8 mouse cellular contexts compared by ENCODE assay signal in the genomic region with DNA sequence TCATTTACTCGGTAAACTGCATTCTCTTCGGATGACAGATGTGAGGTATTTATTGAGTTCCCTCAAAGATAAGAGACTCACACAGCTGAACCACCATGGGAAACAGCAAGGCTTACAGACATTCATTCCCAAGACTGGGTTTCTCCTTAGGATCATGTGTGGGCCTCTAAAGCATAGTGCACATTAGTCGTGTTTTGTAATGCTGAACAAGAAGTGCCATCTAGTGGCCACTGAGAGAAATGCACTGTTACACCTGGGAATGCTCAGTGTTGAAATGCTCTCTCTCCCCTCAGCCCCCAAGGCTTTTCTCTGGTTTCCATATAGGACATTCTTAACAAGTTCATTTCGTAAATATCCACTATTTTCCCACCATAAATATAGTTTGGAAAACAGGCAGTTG. TPM values are rescaled to one million over a fixed set of nuclear protein-coding genes. Genes with fewer than 3 reads are reported as not detected.
DNase-seq lines count a peak whose midpoint lies in the region; ATAC-seq and TF ChIP-seq lines count a peak whose summit lies in the region.

No protein-coding gene starts in this region.

- H3K4me3 ChIP-seq in gastrocnemius, adult 2 months: no peak overlapping the region
- H3K4me3 ChIP-seq in midbrain, embryonic 14.5 days (replicated peaks; ENCODE audit: low read depth, low read length): no peak overlapping the region
- no peak overlapping the region for H3K4me3 ChIP-seq in stomach, embryonic 16.5 days (replicated peaks; ENCODE audit: low read length)

- H3K27ac ChIP-seq in gastrocnemius, adult 2 months: no peak overlapping the region
- H3K27ac ChIP-seq in midbrain, embryonic 14.5 days (replicated peaks; ENCODE audit: low read depth, low read length): no peak overlapping the region
- no peak overlapping the region for H3K27ac ChIP-seq in stomach, embryonic 16.5 days (ENCODE audit: low read length)

- H3K27me3 ChIP-seq in midbrain, embryonic 14.5 days (ENCODE audit: control insufficient read depth, insufficient read depth, low read length): no peaks in the 10 kb centered on the region
- no peaks in the 10 kb centered on the region for H3K27me3 ChIP-seq in stomach, embryonic 16.5 days (ENCODE audit: control insufficient read depth, insufficient read depth, low read length)

- intact Hi-C loops in gastrocnemius, adult 2 months (cut with DNase I): loop anchor here (2.0 to 5.0 kb wide), 4 partner anchors 52 to 416 kb away; partner anchors contain the start of genes Map3k5 and Pex7
- intact Hi-C loops in left cerebral cortex, postnatal 36 days (cut with DNase I): loop anchor here (2.0 to 10.0 kb wide), 2 partner anchors 190 to 880 kb away; partner anchors contain the start of gene Map3k5

- no peaks in the 10 kb centered on the region for H3K4me1 ChIP-seq in midbrain, embryonic 14.5 days (ENCODE audit: control insufficient read depth, insufficient read depth, low read length)
- no peaks in the 10 kb centered on the region for H3K4me1 ChIP-seq in stomach, embryonic 16.5 days (ENCODE audit: control insufficient read depth, insufficient read depth, low read length)

- peak; percentile 23 for DNase-seq in spleen, adult 12 weeks (ENCODE audit: low spot score)
- no peak for DNase-seq in spleen, postnatal 4 days (ENCODE audit: low spot score in 2 of 2)
- DNase-seq in cerebellum, postnatal 10 days: peak; percentile 77 to 84
- DNase-seq in gastrocnemius, adult 2 months: peak; percentile 43
- DNase-seq in kidney, adult 11 months: peak; percentile 44
- DNase-seq in left cerebral cortex, postnatal 36 days (ENCODE audit: low spot score in 2 of 2): peak; percentile 36 to 51
- peak; percentile 87 for DNase-seq in midbrain, embryonic 14.5 days

- no peak overlapping the region for H3K4me2 ChIP-seq in midbrain, embryonic 14.5 days (ENCODE audit: low read length)
- H3K4me2 ChIP-seq in stomach, embryonic 16.5 days (ENCODE audit: low read depth, low read length): no peak overlapping the region

- 50% methylated on average over 4 of the region's 4 CpGs for WGBS in midbrain, embryonic 14.5 days
- 38% methylated on average over 4 of the region's 4 CpGs for WGBS in stomach, embryonic 16.5 days

- no peak overlapping the region for H3K9ac ChIP-seq in midbrain, embryonic 14.5 days (replicated peaks; ENCODE audit: low read length)
- H3K9ac ChIP-seq in stomach, embryonic 16.5 days (ENCODE audit: low read length): no peak overlapping the region

- H3K9me3 ChIP-seq in midbrain, embryonic 14.5 days (ENCODE audit: control insufficient read depth, low read length): no peaks in the 10 kb centered on the region
- no peaks in the 10 kb centered on the region for H3K9me3 ChIP-seq in stomach, embryonic 16.5 days (replicated peaks; ENCODE audit: control insufficient read depth, low read length)

- TF ChIP-seq CTCF in gastrocnemius, adult 2 months (IDR thresholded peaks at IDR 0.05): peak; percentile 95

- peak; percentile 67; the same call in 1 of the 2 replicates for ATAC-seq in midbrain, embryonic 14.5 days (ENCODE audit: low FRiP score, low TSS enrichment)
- peak; percentile 67; the same call in 1 of the 2 replicates for ATAC-seq in stomach, embryonic 16.5 days (ENCODE audit: insufficient read depth, low FRiP score)

- H3K36me3 ChIP-seq in midbrain, embryonic 14.5 days (ENCODE audit: control insufficient read depth, insufficient read depth, low read length): no peaks in the 10 kb centered on the region
- H3K36me3 ChIP-seq in stomach, embryonic 16.5 days (ENCODE audit: control insufficient read depth, insufficient read depth, low read length): no peaks in the 10 kb centered on the region

RNA-seq across cellular contexts. Expression of gene Map7, which starts 23.0 kb away (rescaled TPM):
- 1 to 10 TPM; 3.9 to 4.9 TPM for total RNA-seq in gastrocnemius, adult 2 months (2021)
- total RNA-seq in left cerebral cortex, postnatal 36 days (2021): 100 to 1,000 TPM in 1 of 2 experiments, 10 to 100 TPM in 1; 93.5 to 134 TPM
- polyA plus RNA-seq in midbrain, embryonic 14.5 days (2014; fragmentation: Nextera tagmentation; extraction: Ambion mirVana): 5.2 and 5.3 TPM in 2 replicates
- polyA plus RNA-seq in stomach, embryonic 16.5 days (2015; fragmentation: Nextera tagmentation; extraction: Ambion mirVana): 19.4 and 20.2 TPM in 2 replicates

Comparison
In these comparisons a context has a peak if more than half of its experiments do, and no peak if none do; other contexts are left out.
1. DNase-seq: peak in spleen, adult 12 weeks (single experiment), cerebellum, postnatal 10 days (2 of 2), gastrocnemius, adult 2 months (single experiment), kidney, adult 11 months (single experiment), left cerebral cortex, postnatal 36 days (2 of 2) and midbrain, embryonic 14.5 days (single experiment); none in spleen, postnatal 4 days (0 of 2).
2. RNA of gene Map7, which starts 23.0 kb away (total RNA-seq): 93.5 to 134 TPM in left cerebral cortex, postnatal 36 days; 3.9 to 4.9 TPM in gastrocnemius, adult 2 months; every median in the first group is over 10 times any median in the second.